Mouse (Mus musculus) embryonic fibroblast, embryonic 13.5 days (primary cell): ENCODE measurements around the gene Cep85l. TPM values are rescaled to one million over a fixed set of nuclear protein-coding genes. Genes with fewer than 3 reads are reported as not detected.

Experiments used
- H3K27ac ChIP-seq: 2 replicates; pipeline ENCODE4 v1.5.1; 2012; ENCODE audit warnings: low read length, control low read depth, inconsistent platforms; ENCODE audit not compliant: insufficient read depth
- H3K4me1 ChIP-seq: 2 replicates; pipeline ENCODE4 v1.6.1; 2011; ENCODE audit warnings: low read length; ENCODE audit not compliant: control insufficient read depth, insufficient read depth
- H3K4me3 ChIP-seq: 2 replicates; pipeline ENCODE4 v1.5.1; 2011; ENCODE audit warnings: mild to moderate bottlenecking, control low read depth, low read length; ENCODE audit not compliant: insufficient read depth
- CTCF ChIP-seq: IDR thresholded peaks from 2 replicates; pipeline ENCODE4 v1.5.1; 2011; ENCODE audit warnings: mild to moderate bottlenecking, control low read depth, low read length, moderate library complexity, borderline replicate concordance; ENCODE audit not compliant: insufficient read depth
- POLR2A ChIP-seq: IDR thresholded peaks from 2 replicates; pipeline ENCODE4 v1.6.1; 2011; ENCODE audit warnings: low read depth, mild to moderate bottlenecking, control low read depth, low read length, moderate library complexity
- polyA plus RNA-seq: library from polyadenylated mRNA; stranded (reverse); fragments of >200 nt; gene quantifications from 2 replicates; pipeline ENCODE4 v1.2.4, GENCODE M21; 2011; ENCODE audit warnings: low read depth; ENCODE audit not compliant: missing spikeins, insufficient read length

The Cep85l gene
- polyA plus RNA-seq, 1 experiment, result 6.9 TPM

- H3K4me1 ChIP-seq, result peaks cover 8% of the 10 kb centered on the region
- no peak for TF ChIP-seq CTCF
- no peak for TF ChIP-seq POLR2A
- H3K4me3 ChIP-seq, result no peak overlapping the region
- 0 out of 2 replicates have a peak overlapping the region, but pooled peaks have one; percentile 0 for H3K27ac ChIP-seq
Observed at GRCm38 (mm10) chr10:53398540-53398902, 18.8 kb upstream of the Cep85l start.

GRCm38 (mm10) chr10:53397846-53398539 is 18.2 kb upstream of the Cep85l start:
- 0 out of 2 replicates have a peak overlapping the region, but pooled peaks have one; percentile 0 for H3K27ac ChIP-seq
- H3K4me1 ChIP-seq, result peaks cover 8% of the 10 kb centered on the region
- TF ChIP-seq CTCF (no peak), POLR2A (no peak)
- no peak overlapping the region for H3K4me3 ChIP-seq

GRCm38 (mm10) chr10:53394923-53395629 is 15.3 kb upstream of the Cep85l start:
- TF ChIP-seq CTCF, result no peak
- no peak for TF ChIP-seq POLR2A

GRCm38 (mm10) chr10:53388227-53388920 is 8.6 kb upstream of the Cep85l start:
- H3K4me3 ChIP-seq, result no peak overlapping the region

More at GRCm38 (mm10) chr10:53394923-53395629, 15.3 kb upstream of the Cep85l start:
- Histone ChIP-seq H3K27ac (peak overlapping the region; percentile 65; the same call in 1 of the 2 replicates), H3K4me3 (no peak overlapping the region), H3K4me1 (peaks cover 8% of the 10 kb centered on the region)

GRCm38 (mm10) chr10:53385438-53385837 is 5.7 kb upstream of the Cep85l start:
- TF ChIP-seq POLR2A (no peak), CTCF (no peak)
- no peak overlapping the region for H3K27ac ChIP-seq
- no peak overlapping the region for H3K4me3 ChIP-seq
- no peaks in the 10 kb centered on the region; the same call in 1 of the 2 replicates for H3K4me1 ChIP-seq

More at GRCm38 (mm10) chr10:53388227-53388920, 8.6 kb upstream of the Cep85l start:
- TF ChIP-seq POLR2A (no peak), CTCF (no peak)
- H3K4me1 ChIP-seq, result no peaks in the 10 kb centered on the region
- H3K27ac ChIP-seq, result no peak overlapping the region

- H3K4me1 ChIP-seq, result no peaks in the 10 kb centered on the region; the same call in 1 of the 2 replicates
- no peak overlapping the region for H3K27ac ChIP-seq
- no peak overlapping the region for H3K4me3 ChIP-seq
- TF ChIP-seq POLR2A, result no peak
Observed at GRCm38 (mm10) chr10:53384896-53385295, 5.1 kb upstream of the Cep85l start.

GRCm38 (mm10) chr10:53382696-53383365 is 3.1 kb upstream of the Cep85l start:
- Histone ChIP-seq H3K4me1 (no peaks in the 10 kb centered on the region; the same call in 1 of the 2 replicates), H3K27ac (no peak overlapping the region), H3K4me3 (no peak overlapping the region)
- TF ChIP-seq CTCF, result no peak
- no peak for TF ChIP-seq POLR2A

- TF ChIP-seq POLR2A (no peak), CTCF (no peak)
- no peaks in the 10 kb centered on the region; the same call in 1 of the 2 replicates for H3K4me1 ChIP-seq
- H3K27ac ChIP-seq, result peak overlapping the region; percentile 78
- H3K4me3 ChIP-seq, result peak overlapping the region; percentile 94
Observed at GRCm38 (mm10) chr10:53378981-53379708, 602 bp downstream of the Cep85l start.

- H3K4me1 ChIP-seq, result no peaks in the 10 kb centered on the region; the same call in 1 of the 2 replicates
- H3K4me3 ChIP-seq, result peak overlapping the region; percentile 94
- no peak overlapping the region for H3K27ac ChIP-seq
- TF ChIP-seq CTCF, result no peak
- TF ChIP-seq POLR2A, result no peak
Observed at GRCm38 (mm10) chr10:53378296-53378695, 1.5 kb downstream of the Cep85l start.
